Mouse (Mus musculus) forebrain, embryonic 16.5 days (tissue): Measurements from ENCODE around the gene Trim66. TPM values are rescaled to one million over a fixed set of nuclear protein-coding genes. Genes with fewer than 3 reads are reported as not detected.

Experiments used
- ATAC-seq: fragments of 200-750 bp; cut with Nextera tagmentation; 2 replicates; pipeline ENCODE4 v1.8.0; 2017; ENCODE audit warnings: mild to moderate bottlenecking, moderate library complexity
- H3K27ac ChIP-seq: fragments of 300-500 bp; sonication (generic); 2 replicates; pipeline ENCODE4 v1.5.1; 2014; ENCODE audit warnings: low read length, control low read depth
- H3K27me3 ChIP-seq: fragments of 300-500 bp; sonication (generic); replicated peaks from 2 replicates; pipeline ENCODE4 v1.6.1; 2014; ENCODE audit warnings: low read length; ENCODE audit not compliant: control insufficient read depth, insufficient read depth
- H3K36me3 ChIP-seq: fragments of 300-500 bp; sonication (generic); 2 replicates; pipeline ENCODE4 v1.6.1; 2014; ENCODE audit not compliant: control insufficient read depth, insufficient read depth
- H3K4me1 ChIP-seq: fragments of 300-500 bp; sonication (generic); replicated peaks from 2 replicates; pipeline ENCODE4 v1.6.1; 2014; ENCODE audit warnings: low read length; ENCODE audit not compliant: control insufficient read depth, insufficient read depth
- H3K4me2 ChIP-seq: fragments of 300-500 bp; sonication (generic); 2 replicates; pipeline ENCODE4 v1.6.1; 2014; ENCODE audit warnings: mild to moderate bottlenecking, low read length, control low read depth
- H3K4me3 ChIP-seq: fragments of 300-500 bp; sonication (generic); replicated peaks from 2 replicates; pipeline ENCODE4 v1.5.1; 2014; ENCODE audit warnings: mild to moderate bottlenecking, low read length, control low read depth
- H3K9ac ChIP-seq: fragments of 300-500 bp; sonication (generic); replicated peaks from 2 replicates; pipeline ENCODE4 v1.6.1; 2014; ENCODE audit warnings: low read depth, low read length, control low read depth
- H3K9me3 ChIP-seq: fragments of 300-500 bp; sonication (generic); 2 replicates; pipeline ENCODE4 v1.6.1; 2016; ENCODE audit warnings: low read length; ENCODE audit not compliant: control insufficient read depth
- WGBS: fragments of 180-500 bp; shearing (Covaris S2); extraction: QIAGEN DNeasy Blood & Tissue Kit; methylation state at CpG from one replicate; pipeline ENCODE4 v1.1.7; 2014; 5-methylcytosine and 5-hydroxymethylcytosine counted together
- polyA plus RNA-seq: library from polyadenylated mRNA; unstranded; fragments of >200 nt; fragmentation: Nextera tagmentation; extraction: Ambion mirVana; gene quantifications from 2 replicates; pipeline ENCODE4 v1.2.1, GENCODE M21; 2015

Trim66 gene
- polyA plus RNA-seq, 1 experiment from 2014 or later: 0.57 TPM

DNA sequence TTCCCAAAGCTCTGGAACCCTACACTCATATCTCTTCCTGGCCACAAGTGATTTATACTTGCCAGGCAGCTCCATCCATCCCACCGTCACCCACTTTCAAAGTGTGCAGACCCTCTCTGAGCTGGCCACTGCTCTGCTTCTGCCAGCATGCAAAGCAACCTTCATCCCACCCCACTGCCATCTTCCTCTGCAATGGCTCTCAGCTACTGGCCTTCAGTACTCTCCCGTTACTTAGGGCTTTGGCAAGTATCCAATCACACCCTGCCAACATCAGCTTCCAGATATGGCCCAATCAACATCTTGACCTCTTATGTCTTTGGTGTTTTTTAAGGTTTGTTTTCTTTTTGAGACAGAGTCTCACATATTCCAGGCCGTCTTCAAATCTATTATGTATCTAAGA lies 30.0 kb downstream of the Trim66 start:
- H3K36me3 ChIP-seq: no peaks in the 10 kb centered on the region
- no peak for ATAC-seq
- H3K9me3 ChIP-seq: no peaks in the 10 kb centered on the region
- no peak overlapping the region for H3K9ac ChIP-seq
- no peak overlapping the region for H3K4me3 ChIP-seq
- WGBS: 78% methylated on average over 3 of the region's 3 CpGs
- no peaks in the 10 kb centered on the region for H3K27me3 ChIP-seq
- no peaks in the 10 kb centered on the region for H3K4me1 ChIP-seq
- H3K4me2 ChIP-seq: no peak overlapping the region
- H3K27ac ChIP-seq: no peak overlapping the region

DNA sequence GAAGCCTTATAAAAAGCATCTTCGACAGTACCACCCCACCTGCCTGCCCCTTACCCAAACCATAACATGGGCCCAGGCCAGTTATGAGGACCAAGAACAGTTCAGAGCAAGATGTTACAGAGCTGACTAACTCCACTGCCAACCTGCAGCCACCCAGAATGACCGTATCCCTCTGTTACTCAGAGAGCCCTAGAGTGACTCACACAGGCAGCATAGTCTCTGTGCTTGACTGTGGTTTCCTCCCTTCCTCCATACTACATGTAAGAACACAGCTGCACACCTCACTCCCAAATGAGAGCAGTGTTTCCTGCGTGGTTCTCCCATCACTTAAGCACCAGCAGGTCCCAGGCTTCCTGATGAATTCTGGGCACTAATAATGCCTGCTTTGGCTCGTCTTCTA lies 37.2 kb downstream of the Trim66 start:
- no peak for ATAC-seq
- Histone ChIP-seq H3K9me3 (no peaks in the 10 kb centered on the region), H3K4me3 (no peak overlapping the region), H3K4me1 (no peaks in the 10 kb centered on the region), H3K36me3 (no peaks in the 10 kb centered on the region), H3K9ac (no peak overlapping the region), H3K4me2 (no peak overlapping the region), H3K27me3 (no peaks in the 10 kb centered on the region), H3K27ac (no peak overlapping the region)
- 69% methylated on average over 4 of the region's 4 CpGs for WGBS

DNA sequence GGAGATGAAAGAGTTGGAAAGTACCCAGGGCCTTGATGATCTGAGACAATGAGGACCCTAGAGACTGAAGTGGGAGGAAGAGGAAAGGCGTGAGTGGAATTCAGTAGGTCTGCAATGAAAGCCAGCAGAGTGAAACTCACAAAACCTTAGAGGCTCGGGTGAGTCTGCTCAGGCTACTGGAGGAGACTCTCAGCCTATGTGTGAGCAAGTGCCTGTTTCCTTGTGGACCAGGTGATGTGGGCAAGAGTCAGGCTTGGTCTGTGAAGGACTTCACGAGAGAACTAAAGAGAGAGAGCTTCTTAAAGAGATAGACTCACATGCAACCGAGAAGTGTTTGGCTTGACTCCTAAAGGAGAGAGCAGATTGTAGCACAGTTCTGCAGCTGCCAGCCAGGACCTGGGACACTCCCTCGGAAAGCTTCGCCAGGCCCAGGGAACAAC lies 39.7 kb downstream of the Trim66 start:
- no peaks in the 10 kb centered on the region for H3K9me3 ChIP-seq
- H3K36me3 ChIP-seq: no peaks in the 10 kb centered on the region
- no peak overlapping the region for H3K9ac ChIP-seq
- no peaks in the 10 kb centered on the region for H3K4me1 ChIP-seq
- ATAC-seq: no peak
- H3K27ac ChIP-seq: no peak overlapping the region
- H3K27me3 ChIP-seq: no peaks in the 10 kb centered on the region
- H3K4me3 ChIP-seq: no peak overlapping the region
- 35% methylated on average over 6 of the region's 6 CpGs for WGBS
- H3K4me2 ChIP-seq: no peak overlapping the region

DNA sequence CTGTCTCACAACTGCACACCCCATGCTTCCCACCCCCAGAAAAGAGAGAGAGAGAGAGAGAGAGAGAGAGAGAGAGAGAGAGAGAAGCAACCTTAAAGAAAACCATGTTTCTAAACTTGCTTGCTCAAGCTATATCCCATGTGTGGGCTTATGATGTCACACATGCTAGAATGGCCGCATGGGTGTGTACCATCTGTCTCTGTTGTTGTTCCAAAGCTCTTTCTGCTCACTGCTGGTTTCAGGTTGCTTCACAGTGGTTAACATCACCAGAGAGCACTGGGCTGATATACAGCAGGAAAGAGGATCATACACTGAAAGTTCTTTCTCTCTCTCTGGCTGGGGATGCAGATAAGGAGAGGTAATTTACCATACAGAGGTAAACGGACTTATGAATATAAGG lies 40.3 kb downstream of the Trim66 start:
- Histone ChIP-seq H3K36me3 (no peaks in the 10 kb centered on the region), H3K4me2 (no peak overlapping the region), H3K27ac (no peak overlapping the region), H3K9ac (no peak overlapping the region), H3K4me3 (no peak overlapping the region), H3K4me1 (no peaks in the 10 kb centered on the region), H3K27me3 (no peaks in the 10 kb centered on the region), H3K9me3 (no peaks in the 10 kb centered on the region)
- 49% methylated on average over 2 of the region's 2 CpGs for WGBS
- no peak for ATAC-seq

DNA sequence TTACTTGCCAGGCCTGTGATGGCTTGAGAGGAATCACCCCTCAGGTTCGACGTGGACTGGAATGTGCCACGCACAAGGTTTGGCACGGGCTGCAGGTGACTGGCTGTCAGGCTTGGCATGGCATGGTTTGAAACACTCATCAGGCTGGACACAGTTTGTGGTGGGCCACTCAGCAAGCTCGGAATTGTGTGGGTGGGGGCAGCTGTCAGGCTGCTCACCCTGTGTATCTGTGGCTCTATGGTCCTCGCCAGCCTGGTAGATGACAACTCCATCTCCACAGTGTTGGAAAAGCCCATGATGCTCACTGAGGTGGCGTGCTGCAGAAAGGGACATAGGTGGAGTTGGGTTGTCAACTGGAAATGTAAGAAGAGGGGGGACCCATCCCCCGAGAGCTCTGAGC lies 47.2 kb downstream of the Trim66 start:
- Histone ChIP-seq H3K27me3 (no peaks in the 10 kb centered on the region), H3K27ac (no peak overlapping the region), H3K9me3 (no peaks in the 10 kb centered on the region), H3K4me2 (no peak overlapping the region), H3K9ac (no peak overlapping the region), H3K36me3 (no peaks in the 10 kb centered on the region), H3K4me1 (no peaks in the 10 kb centered on the region), H3K4me3 (no peak overlapping the region)
- ATAC-seq: no peak
- 93% methylated on average over 8 of the region's 8 CpGs for WGBS

DNA sequence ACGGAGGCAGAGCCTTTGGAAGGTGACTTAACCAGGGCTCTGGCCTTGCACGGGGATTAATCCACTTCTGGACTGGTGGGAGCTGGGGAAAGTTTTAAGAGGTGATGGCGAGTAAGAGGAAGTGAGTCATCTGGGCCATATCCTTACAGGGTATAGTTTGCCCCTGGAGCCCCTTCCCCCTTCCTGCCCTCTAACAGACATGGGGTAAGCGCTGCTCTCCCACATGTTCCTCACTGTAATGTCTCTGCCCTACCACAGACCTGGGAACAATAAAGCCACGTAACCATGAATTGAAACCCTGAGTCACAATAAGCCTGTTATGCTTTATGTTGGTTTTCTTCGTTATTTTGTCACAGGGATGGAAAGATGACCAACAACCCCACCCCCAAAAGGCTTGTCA lies 51.4 kb downstream of the Trim66 start:
- ATAC-seq: no peak
- no peaks in the 10 kb centered on the region for H3K36me3 ChIP-seq
- no peaks in the 10 kb centered on the region for H3K9me3 ChIP-seq
- H3K27ac ChIP-seq: no peak overlapping the region
- H3K4me2 ChIP-seq: no peak overlapping the region
- H3K9ac ChIP-seq: no peak overlapping the region
- H3K4me3 ChIP-seq: no peak overlapping the region
- no peaks in the 10 kb centered on the region for H3K27me3 ChIP-seq
- H3K4me1 ChIP-seq: no peaks in the 10 kb centered on the region
- WGBS: 77% methylated on average over 6 of the region's 6 CpGs

DNA sequence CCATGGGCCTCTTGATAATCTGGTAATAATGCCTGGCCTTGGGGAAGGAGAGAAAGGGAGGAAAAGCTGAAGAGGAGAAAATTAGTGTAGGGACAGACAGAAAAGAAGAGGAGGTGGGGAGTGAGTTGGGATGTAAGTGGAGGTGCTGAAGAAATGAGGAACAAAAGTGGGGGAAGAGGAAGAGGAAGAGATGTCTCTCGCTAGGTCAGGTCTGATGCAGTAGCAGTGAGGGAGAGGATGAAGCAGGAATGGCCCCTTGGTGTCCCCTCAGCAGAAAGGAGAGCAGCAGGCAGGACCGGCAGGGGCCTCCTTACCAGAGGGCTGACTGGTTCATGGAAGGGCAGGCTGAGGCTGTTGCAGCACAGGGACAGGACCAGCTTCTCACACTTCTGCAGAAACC lies 52.2 kb downstream of the Trim66 start:
- H3K27ac ChIP-seq: no peak overlapping the region
- H3K9ac ChIP-seq: no peak overlapping the region
- H3K4me3 ChIP-seq: no peak overlapping the region
- no peaks in the 10 kb centered on the region for H3K36me3 ChIP-seq
- WGBS: 63% methylated on average over 2 of the region's 2 CpGs
- H3K9me3 ChIP-seq: no peaks in the 10 kb centered on the region
- no peaks in the 10 kb centered on the region for H3K4me1 ChIP-seq
- no peak overlapping the region for H3K4me2 ChIP-seq
- no peaks in the 10 kb centered on the region for H3K27me3 ChIP-seq
- no peak for ATAC-seq

DNA sequence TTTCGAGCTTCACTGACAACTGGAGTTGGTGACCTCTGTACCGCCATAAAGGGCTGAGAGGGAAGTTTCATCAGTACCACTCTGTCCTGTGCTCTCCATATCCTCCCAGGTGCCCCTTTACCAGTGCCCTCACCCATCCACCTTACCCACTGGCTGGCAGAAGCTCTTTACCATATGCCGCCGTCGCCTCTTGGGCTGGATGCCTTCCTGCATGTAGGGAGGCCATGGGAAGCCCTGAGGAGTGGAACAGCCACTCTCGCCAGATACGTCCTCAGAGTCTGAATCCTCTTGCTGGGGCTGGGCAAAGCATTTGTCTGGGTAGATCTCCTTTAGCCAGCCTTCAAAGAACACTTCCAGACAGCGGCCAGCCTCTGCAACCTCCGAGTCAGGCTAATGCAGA lies 53.1 kb downstream of the Trim66 start:
- H3K27me3 ChIP-seq: no peaks in the 10 kb centered on the region
- no peaks in the 10 kb centered on the region for H3K4me1 ChIP-seq
- no peak overlapping the region for H3K27ac ChIP-seq
- H3K9ac ChIP-seq: no peak overlapping the region
- 90% methylated on average over 9 of the region's 9 CpGs for WGBS
- ATAC-seq: no peak
- no peaks in the 10 kb centered on the region for H3K36me3 ChIP-seq
- no peaks in the 10 kb centered on the region for H3K9me3 ChIP-seq
- no peak overlapping the region for H3K4me2 ChIP-seq
- H3K4me3 ChIP-seq: no peak overlapping the region

DNA sequence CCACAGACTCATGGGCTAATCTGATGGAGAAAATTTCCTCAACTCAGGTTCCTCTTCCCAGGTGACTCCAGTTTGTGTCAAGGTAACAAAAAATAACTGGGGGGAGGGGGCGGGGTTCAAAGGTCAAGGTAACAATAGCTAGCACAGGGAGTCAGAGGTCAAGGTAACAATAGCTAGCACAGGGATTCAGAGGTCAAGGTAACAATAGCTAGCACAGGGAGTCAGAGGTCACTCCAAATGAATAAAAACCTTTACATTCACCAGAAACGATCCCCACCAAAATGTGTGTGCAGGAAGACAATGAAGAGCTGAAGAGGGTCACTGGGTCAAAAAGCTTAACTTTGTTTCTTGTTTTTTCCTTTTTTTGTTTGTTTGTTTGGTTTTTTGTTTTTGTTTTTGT lies 59.9 kb downstream of the Trim66 start:
- Histone ChIP-seq H3K27me3 (no peaks in the 10 kb centered on the region), H3K4me2 (no peak overlapping the region), H3K36me3 (no peaks in the 10 kb centered on the region), H3K27ac (no peak overlapping the region), H3K9ac (no peak overlapping the region), H3K4me3 (no peak overlapping the region), H3K9me3 (no peaks in the 10 kb centered on the region), H3K4me1 (no peaks in the 10 kb centered on the region)
- ATAC-seq: no peak
- 62% methylated on average over 2 of the region's 2 CpGs for WGBS

DNA sequence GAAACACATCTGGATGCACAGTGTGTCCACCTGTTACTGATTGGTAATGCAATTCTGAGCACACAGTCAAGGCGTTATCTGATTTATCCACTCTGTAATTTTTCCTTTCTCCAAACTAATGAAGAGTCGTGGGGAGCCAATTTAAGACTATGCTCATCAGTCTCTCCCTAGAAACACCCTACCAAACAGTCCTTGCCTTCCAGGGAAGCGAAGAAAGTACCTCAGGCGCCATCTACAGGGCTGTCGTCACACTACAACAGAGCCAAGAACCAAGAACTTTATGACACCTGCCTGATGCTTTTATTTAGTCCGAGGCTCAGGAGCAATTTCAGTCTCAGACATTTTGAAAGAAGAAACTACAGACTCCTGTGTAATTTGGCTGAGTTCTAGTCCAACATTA lies 62.9 kb downstream of the Trim66 start:
- Histone ChIP-seq H3K9me3 (no peaks in the 10 kb centered on the region), H3K27me3 (no peaks in the 10 kb centered on the region), H3K36me3 (no peaks in the 10 kb centered on the region), H3K4me2 (no peak overlapping the region), H3K4me1 (no peaks in the 10 kb centered on the region), H3K27ac (no peak overlapping the region), H3K9ac (no peak overlapping the region), H3K4me3 (no peak overlapping the region)
- peak; percentile 47; the same call in 1 of the 2 replicates for ATAC-seq
- 5% methylated on average over 6 of the region's 6 CpGs for WGBS
